Mouse (Mus musculus) heart, adult 8-10 months (tissue): ENCODE data around the gene Vapb. TPM values are rescaled to one million over a fixed set of nuclear protein-coding genes. Genes with fewer than 3 reads are reported as not detected.

Experiments used
- DNase-seq: peaks from one replicate; pipeline ENCODE4 v3.0.0; 2022; ENCODE audit warnings: low spot score
- microRNA-seq: library from miRNA; unstranded; fragments of <30 nt; microRNA quantifications from one replicate; pipeline ENCODE4 v1.2.0, GENCODE M21; 2022
- total RNA-seq, 4 experiments: library from RNA; stranded (reverse); gene quantifications; 2 replicates each; pipeline ENCODE4 v1.2.4; 2022

The Vapb gene
- total RNA-seq, 4 experiments from 2014 or later: 111 to 126 (median 118) TPM

DNA sequence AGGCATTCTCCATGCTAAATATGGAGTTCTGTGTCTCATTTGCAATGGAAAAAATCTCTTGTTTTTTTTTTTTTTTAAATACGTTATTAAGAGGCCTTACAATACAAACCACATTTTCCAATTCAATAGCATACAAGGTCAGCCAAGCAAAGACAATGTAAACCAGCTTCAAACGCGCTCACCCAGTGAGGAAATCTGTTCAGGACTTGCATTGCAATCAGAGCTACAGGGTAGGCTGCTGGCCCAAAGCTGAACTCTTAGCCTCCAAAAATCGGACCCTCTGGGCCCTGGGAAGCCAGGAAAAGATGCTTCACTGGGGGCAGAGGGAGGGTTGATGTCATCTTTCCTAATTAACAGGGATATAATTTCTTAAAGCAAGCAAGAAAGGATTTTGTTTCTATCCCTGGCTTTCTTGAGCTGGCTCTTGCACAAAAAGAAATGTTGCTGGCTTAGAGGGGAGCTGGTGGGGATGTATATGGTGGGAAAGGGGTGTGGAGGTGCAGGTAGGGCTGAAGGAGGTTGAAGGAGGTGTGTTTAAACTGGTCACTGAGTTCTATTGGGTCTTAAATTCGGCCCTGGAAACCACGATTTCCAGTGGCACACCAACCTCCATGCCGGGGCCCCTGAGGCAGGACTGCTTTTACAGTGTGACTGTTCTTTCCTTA is 95.6 kb downstream of the Vapb start:
- DNase-seq: no peak

Small RNAs within 50 kb of the gene (microRNA-seq; reads per million reads assigned to microRNA genes)
- gene Mir6340: not detected

Other genes with a start within 250 kb of the Vapb start
- not detected for gene 1700021F07Rik, start 214.9 kb upstream of the Vapb start, total RNA-seq
- not detected for gene Ankrd60, start 159.1 kb upstream of the Vapb start, total RNA-seq
- 10 to 100 TPM; 32.9 to 41.6 (median 36.0) TPM for gene Rab22a, start 77.8 kb upstream of the Vapb start, total RNA-seq
- gene 1700010B08Rik, start 18.1 kb upstream of the Vapb start, total RNA-seq: not detected